Mouse (Mus musculus) B cell, adult 2 months (primary cell): ENCODE measurements around the gene Ltbp1.

Experiments used
- DNase-seq, 2 experiments: peaks; one replicate each; pipeline ENCODE4 v3.0.0; 2022

Ltbp1 gene

DNA sequence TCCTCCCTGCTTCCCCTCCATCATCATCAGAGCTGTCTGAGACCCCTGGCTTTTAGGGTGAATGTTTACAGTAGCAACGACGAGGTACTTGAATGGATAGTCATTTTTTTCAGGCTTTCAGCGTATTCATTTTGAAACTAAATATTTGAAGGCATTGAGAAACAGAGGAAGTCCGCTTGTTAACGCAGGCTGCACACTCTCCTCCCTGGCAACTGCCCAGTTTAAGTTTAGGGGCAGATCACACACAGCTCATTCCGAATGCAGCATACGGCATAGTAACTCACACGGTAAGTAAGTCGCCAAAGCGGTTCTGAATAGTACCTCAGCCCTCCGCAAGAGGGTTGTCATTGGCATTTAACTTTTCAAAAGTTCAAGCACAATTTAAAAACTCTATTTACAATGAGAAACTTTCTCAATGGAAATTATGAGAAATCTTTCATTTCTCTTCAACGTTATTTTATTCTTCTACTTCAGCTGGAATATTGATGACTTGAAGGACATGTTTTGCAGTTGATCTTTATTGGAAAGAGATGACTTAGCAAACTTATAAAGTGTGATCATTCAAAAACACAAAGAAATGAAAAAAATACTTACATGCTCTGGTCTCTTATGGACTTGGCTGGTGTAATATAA is 175.7 kb downstream of the Ltbp1 start:
- DNase-seq: no peak

DNA sequence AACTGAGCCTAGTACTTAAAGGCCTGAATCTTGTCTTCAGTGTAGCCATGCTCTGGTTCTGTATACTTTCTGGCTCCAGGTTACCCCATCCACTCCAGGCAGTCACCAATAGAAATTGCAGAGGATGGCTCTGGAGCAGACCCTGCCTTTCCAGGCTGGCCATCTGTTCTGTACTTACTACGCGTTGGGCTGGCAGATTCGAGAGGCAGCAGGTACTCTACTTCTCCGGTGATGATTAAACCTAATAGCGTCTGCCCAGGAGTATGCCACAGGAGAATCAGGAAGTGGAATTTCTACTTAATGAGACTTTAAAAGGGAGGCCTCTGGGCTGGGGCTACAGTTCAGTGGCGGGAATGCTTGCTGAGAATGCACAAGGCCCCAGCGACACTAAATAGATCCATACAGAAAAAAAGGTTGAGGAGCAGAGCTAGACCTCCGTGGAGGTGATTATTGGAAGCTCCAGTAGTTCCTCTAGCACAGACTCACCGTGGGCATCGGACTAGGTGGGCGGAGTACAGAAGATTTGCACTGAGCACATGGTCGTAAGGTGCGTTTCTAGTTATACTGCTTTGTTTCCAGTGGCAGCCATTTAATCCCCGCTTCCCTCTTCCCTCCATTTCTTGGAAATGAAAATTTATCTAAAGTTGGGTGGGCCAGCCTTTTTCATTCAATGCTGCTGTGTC is 177.1 kb downstream of the Ltbp1 start:
- no peak for DNase-seq

DNA sequence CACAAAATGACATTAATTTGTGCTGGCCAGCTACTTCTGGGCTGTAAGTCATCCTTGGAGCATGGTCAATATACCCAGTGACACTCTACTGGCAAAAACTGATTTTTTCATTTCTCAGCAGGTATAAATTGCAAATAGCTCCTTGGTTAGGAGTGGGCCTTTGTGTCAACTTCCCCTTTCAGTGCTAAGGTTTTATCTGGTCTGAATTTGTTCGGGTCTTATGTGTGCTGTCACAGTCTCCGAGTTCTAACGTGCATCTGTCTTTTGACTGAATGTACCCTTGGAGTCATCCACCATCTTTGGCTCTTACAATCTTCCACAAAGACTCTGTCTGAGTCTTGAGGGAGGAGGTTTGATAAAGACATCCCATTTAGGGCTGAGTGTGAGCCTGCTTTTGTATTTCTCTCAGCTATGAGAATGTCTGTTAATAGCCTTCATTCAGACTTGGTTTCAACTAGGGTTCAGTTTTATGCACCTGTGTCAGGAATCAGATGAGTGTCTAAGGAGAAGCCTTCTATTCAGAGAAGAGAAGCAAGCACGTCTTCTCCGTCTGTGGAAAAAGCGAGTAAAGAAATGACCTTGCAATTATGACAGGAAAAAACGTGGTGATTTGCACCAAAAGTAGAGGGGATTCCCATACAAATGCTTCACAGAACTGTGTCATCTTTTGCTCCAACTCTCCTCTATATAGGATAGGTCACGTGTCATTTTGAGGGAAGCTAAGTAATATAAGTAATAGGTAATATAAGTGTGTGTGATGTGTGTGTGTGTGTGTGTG is 181.6 kb downstream of the Ltbp1 start:
- DNase-seq: no peak

- DNase-seq: no peak
Measured at GRCm38 (mm10) chr17:75196952-75197351, 191.6 kb downstream of the Ltbp1 start.

- no peak for DNase-seq
Measured at GRCm38 (mm10) chr17:75198767-75199166, 193.4 kb downstream of the Ltbp1 start.

GRCm38 (mm10) chr17:75199694-75200093 is 194.3 kb downstream of the Ltbp1 start:
- DNase-seq: no peak

GRCm38 (mm10) chr17:75202314-75202713 is 196.9 kb downstream of the Ltbp1 start:
- DNase-seq: no peak

GRCm38 (mm10) chr17:75204065-75204464 is 198.7 kb downstream of the Ltbp1 start:
- no peak for DNase-seq

DNA sequence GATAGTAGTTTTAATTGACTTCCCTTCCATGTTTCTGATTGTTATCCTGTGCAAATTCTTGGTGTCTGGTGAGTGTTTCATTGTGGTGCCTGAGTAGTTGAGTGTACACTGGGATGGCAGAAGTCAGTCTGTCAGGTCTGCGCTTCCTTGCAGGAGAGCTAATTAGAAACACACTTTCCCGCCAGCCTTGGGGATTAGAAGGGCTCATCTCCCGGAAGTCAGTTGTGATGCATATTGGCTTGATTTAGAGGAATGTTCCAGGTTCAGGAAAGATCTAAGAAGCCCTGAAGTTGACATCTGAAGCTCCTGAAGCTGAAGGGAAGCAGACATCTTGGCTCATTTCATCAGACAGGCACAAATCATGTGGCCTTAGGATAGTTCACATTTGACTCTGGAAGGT is 200.9 kb downstream of the Ltbp1 start:
- DNase-seq: no peak

DNA sequence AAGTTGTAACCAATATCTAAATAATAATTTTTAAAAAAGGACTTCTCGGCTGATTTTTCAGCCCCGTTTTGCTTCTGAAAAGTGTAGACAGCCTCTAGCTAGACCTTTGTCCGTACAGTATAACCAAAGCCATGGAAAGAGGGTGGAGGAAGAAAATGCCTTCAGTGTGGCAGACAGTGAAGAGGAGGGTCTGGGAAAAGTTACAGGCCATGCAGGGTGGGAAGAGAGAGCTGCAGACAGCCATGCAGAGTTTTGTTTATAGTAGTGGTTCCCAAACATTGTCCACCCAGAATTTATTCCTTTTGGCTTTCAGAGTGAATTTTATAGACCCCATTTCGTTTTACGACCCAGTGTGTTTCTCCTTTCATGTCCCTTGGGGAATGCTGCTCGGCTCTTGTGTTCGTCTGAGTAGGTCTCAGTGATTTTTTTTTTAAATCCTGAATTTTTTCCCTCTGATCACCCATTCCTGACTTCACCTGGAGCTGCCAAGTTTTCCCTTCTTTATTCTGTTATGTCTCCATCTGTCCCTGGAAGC is 202.9 kb downstream of the Ltbp1 start:
- DNase-seq: no peak

DNA sequence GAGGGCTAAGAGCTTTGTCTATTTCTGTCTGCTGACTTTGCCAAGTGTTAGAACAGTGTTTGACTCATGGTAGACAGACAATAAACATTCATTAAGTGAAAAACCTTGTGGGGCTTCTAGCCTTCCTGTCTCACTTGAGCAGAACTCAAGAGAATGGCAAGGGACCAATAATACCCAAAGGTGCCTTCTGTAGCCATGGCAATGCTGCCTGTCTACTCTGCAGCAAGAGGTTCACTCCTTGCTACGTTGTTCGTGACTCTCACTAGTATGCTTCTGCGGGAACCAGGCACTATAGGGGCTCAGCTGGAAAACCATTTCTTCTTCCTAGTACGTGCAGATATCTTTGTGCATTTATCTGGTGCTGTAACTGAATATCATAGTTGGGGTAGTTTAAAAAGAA is 205.2 kb downstream of the Ltbp1 start:
- no peak for DNase-seq

DNA sequence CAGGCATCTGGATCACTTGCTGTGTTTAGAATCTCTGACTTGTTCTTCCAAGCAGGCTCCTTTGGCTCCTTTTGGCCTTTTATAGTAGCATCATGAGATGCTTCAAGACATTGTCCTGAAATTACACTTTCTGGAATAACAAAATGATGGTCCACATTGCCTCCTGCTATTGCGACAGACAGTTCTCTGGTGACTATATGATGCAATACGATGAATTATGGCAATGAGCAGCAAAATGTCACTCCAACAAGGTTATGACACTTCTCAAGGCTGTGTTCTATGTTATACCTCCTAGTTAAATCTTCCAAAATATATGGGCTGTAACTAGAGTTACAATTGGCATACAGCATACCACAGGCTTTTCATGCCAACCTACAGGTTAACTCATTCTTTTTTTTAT is 211.0 kb downstream of the Ltbp1 start:
- DNase-seq: no peak

DNA sequence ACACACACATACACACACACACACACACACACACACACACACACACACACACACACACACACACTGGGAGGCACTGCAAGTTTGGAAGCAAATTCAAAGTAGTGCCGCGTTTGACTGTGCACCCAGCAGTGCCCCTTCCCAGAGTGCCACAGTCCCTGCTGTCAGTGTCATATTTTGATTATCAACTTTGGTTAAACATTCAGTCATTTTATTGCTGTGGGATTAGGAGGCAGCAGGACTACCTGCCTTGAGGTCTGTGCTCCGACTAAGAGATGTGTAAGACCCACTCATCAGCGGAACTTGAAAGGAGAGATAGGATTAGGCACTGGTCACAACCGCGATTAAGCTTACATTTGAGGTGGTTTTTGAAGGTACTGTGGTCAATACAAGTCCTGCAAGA is 213.3 kb downstream of the Ltbp1 start:
- no peak for DNase-seq

- no peak for DNase-seq
Measured at GRCm38 (mm10) chr17:75228321-75228720, 223.0 kb downstream of the Ltbp1 start.

DNA sequence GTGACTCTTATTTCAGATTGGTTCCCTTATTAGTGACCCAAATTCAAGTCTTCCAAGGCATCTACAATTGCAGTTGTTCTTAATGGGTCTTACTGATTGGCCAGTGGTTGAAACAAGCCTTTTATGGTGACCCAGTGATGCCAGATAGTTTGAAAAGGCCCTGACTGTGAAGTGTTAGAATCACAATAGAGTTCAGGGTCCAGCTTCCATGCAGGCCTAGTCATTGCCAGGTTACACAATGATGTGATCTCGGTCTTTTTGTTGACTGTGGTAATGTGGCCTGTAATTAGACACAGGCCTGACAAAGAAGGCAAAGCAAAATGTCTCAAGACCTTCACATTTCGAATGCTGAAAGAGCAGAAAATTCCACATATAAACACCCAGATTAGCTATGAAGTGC is 227.8 kb downstream of the Ltbp1 start:
- DNase-seq: no peak

DNA sequence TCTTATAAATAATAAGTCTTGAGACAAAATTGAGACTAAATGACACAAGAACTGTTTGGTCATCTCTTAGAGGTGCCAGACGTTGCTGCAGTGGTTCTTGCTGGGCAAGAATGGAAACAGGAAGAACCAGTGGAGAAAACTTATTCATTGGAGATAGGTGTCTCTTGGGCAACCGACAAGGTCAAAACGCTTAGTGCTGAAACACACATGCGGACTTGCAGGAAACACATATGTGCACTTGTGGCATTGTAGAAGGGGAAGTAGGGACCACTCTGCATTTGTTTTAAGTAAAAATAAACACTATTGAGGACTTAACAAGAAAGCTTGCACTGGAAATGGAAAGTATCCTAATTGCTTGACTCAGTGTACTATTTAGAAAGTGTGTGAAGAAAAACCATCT is 228.6 kb downstream of the Ltbp1 start:
- DNase-seq: no peak

DNA sequence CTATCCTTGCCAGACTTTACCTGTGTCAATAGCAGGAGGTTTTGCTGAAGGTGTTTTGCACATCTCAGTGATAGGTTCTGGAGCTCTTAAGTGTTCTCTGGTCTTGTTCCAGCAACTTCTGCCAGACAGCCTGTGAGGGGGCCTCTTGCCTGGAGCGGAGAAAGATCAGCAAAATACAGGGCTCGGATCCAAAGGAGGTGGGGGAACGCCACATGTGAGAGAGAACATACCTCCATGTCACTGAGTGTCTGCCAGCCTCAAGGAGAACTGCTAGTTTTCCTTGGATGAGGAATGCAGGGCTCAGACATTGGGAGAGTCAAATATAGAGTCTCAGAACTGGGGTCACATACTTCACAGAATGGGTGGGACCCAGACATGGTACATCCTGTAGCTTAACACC is 230.4 kb downstream of the Ltbp1 start:
- no peak for DNase-seq

- no peak for DNase-seq
Measured at GRCm38 (mm10) chr17:75236543-75236942, 231.2 kb downstream of the Ltbp1 start.

DNA sequence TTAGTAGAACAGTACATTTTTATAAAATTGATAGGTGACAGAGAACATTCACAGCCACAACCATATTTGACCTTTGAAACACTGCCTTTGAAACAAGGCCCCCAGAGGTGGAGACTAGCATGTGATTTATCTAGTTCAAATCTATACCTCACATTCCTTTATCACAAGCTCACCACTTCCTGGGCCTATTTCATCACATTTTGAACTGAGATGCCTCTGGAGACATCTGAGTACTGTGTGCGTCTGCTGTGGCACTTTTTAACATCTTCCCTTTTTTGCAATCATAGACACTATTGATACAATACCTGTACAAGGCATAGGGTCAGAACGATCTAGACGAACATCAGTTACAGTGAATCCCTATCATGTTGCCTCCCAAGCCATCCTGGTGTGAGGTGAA is 232.1 kb downstream of the Ltbp1 start:
- no peak for DNase-seq

DNA sequence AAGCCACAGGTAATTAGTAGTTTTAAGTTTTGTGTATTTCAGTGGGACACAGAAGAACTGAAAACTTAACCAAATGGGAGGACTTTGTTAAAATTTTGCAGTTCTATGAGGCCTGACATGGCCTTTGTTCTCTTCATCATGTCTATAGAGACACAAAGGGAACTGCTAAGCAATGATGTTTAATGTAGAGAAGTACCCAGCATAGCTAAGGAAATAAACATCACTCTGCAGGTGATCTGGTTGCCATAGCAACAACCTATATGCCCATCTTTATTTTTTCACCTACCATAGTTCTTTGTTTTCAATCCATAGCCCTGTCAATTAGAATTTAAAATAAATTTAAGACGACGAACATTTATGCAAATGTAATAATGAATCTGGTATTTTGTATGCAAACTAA is 233.3 kb downstream of the Ltbp1 start:
- no peak for DNase-seq

GRCm38 (mm10) chr17:75239545-75239944 is 234.2 kb downstream of the Ltbp1 start:
- DNase-seq: no peak

DNA sequence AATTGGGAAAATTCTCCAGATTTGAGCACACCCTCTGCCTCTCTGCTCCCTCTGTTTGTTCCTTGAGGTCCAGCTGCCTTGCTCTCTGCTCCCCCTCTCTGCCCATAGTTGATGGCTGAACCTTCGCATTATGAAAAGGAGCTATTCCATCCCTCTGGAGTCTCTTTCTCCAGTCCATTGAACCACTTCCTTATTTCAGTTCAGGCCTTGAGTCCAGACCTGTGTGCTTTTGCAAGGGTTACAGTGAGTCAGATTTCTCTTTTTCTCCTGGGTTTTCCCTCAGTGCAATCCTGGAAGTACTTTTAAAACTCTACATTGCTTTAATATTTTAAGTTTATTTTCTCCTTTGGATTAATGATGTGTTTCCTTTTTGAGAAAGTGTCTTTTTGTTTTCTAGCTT is 236.7 kb downstream of the Ltbp1 start:
- DNase-seq: no peak

GRCm38 (mm10) chr17:75243221-75243620 is 237.9 kb downstream of the Ltbp1 start:
- DNase-seq: no peak

GRCm38 (mm10) chr17:75244148-75244547 is 238.8 kb downstream of the Ltbp1 start:
- no peak for DNase-seq
